Mouse (Mus musculus) lung, adult 10 weeks (tissue): ENCODE measurements around the gene Spred3. TPM values are rescaled to one million over a fixed set of nuclear protein-coding genes. Genes with fewer than 3 reads are reported as not detected.

ENCODE experiments used
- polyA plus RNA-seq: library from polyadenylated mRNA; stranded (reverse); fragments of 350-450 nt; fragmentation: Illumina TruSeq; extraction: RNeasy Lipid Tissue Mini Kit (QIAGEN cat#74804); gene quantifications from one replicate; pipeline ENCODE4 v1.2.3, GENCODE M21; 2014; ENCODE audit warnings: low read depth, low replicate concordance; ENCODE audit not compliant: insufficient read depth

The Spred3 gene
- 0.83 TPM for polyA plus RNA-seq

GRCm38 (mm10) chr7:29170066-29170754 is at the start of gene Spred3, which contains the start of gene Ggn:
Gene Spred3 (minus strand): TSS chr7:29170411.
Gene Ggn (plus strand): TSS chr7:29170210.

GRCm38 (mm10) chr7:29213675-29214082 is 43.5 kb upstream of the Spred3 start, which contains the start of gene Catsperg1:
Gene Catsperg1 (minus strand): TSS chr7:29214035.

GRCm38 (mm10) chr7:29180077-29180853 is 10.1 kb upstream of the Spred3 start, which contains the start of gene Psmd8:
Gene Psmd8 (minus strand): TSS chr7:29180701.

GRCm38 (mm10) chr7:29155838-29156782 is 14.1 kb downstream of the Spred3 start, which contains the start of gene Fam98c:
Gene Fam98c (minus strand): TSS chr7:29156234.

GRCm38 (mm10) chr7:29134693-29135386 is 35.4 kb downstream of the Spred3 start, which contains the start of gene Rasgrp4:
Gene Rasgrp4 (plus strand): TSS chr7:29134851.

GRCm38 (mm10) chr7:29124970-29125369 is 45.2 kb downstream of the Spred3 start, which contains the start of gene Ryr1:
Gene Ryr1 (minus strand): TSS chr7:29125179.

Other genes starting within 250 kb of the Spred3 start
- gene Actn4, start 208.1 kb downstream of the Spred3 start, polyA plus RNA-seq, result 93.9 TPM
- 297 TPM for gene Eif3k, start 188.5 kb downstream of the Spred3 start, polyA plus RNA-seq
- gene Map4k1, start 188.4 kb downstream of the Spred3 start, polyA plus RNA-seq, result 16.5 TPM
- gene Ryr1, start 45.2 kb downstream of the Spred3 start, polyA plus RNA-seq, result 0.08 TPM
- gene Rasgrp4, start 35.6 kb downstream of the Spred3 start, polyA plus RNA-seq, result 5.1 TPM
- 23.6 TPM for gene Fam98c, start 14.2 kb downstream of the Spred3 start, polyA plus RNA-seq
- 0.64 TPM for gene Ggn, start 201 bp downstream of the Spred3 start, polyA plus RNA-seq
- 134 TPM for gene Psmd8, start 10.3 kb upstream of the Spred3 start, polyA plus RNA-seq
- gene Catsperg1, start 43.6 kb upstream of the Spred3 start, polyA plus RNA-seq, result 0.96 TPM
- gene Kcnk6, start 62.1 kb upstream of the Spred3 start, polyA plus RNA-seq, result 4.9 TPM
- 64.6 TPM for gene Yif1b, start 67.9 kb upstream of the Spred3 start, polyA plus RNA-seq
- gene 2200002D01Rik, start 78.1 kb upstream of the Spred3 start, polyA plus RNA-seq, result 37.1 TPM
- 307 TPM for gene Spint2, start 111.5 kb upstream of the Spred3 start, polyA plus RNA-seq
- gene Ppp1r14a, start 118.9 kb upstream of the Spred3 start, polyA plus RNA-seq, result 146 TPM
- 0.95 TPM for gene Dpf1, start 133.5 kb upstream of the Spred3 start, polyA plus RNA-seq